Mouse (Mus musculus) liver, postnatal 0 days (tissue): Measurements from ENCODE around the gene Ms4a6b. TPM values are rescaled to one million over a fixed set of nuclear protein-coding genes. Genes with fewer than 3 reads are reported as not detected.
"Not testable (repeated sequence)": the region's sequence is repeated elsewhere in the genome, so short reads cannot be mapped to it uniquely, and the experiment has no call there.

Experiments used
- ATAC-seq: fragments of 200-750 bp; cut with Nextera tagmentation; 2 replicates; pipeline ENCODE4 v1.8.0; 2017; ENCODE audit warnings: mild to moderate bottlenecking, moderate library complexity
- DNase-seq: peaks from one replicate; pipeline ENCODE4 v3.0.0-alpha.2; 2016
- H3K27ac ChIP-seq: fragments of 300-500 bp; sonication (generic); 2 replicates; pipeline ENCODE4 v1.5.1; 2014; ENCODE audit warnings: antibody characterized with exemption, moderate library complexity, mild to moderate bottlenecking, low read depth
- H3K27me3 ChIP-seq: fragments of 300-500 bp; sonication (generic); 2 replicates; pipeline ENCODE4 v1.6.1; 2014; ENCODE audit warnings: low read length, control low read depth, mixed read lengths; ENCODE audit not compliant: insufficient read depth
- H3K36me3 ChIP-seq: fragments of 300-500 bp; sonication (generic); replicated peaks from 2 replicates; pipeline ENCODE4 v1.6.1; 2014; ENCODE audit warnings: mild to moderate bottlenecking, control low read depth, low read length, moderate library complexity, mixed read lengths; ENCODE audit not compliant: insufficient read depth
- H3K4me1 ChIP-seq: fragments of 300-500 bp; sonication (generic); 2 replicates; pipeline ENCODE4 v1.6.1; 2014; ENCODE audit warnings: antibody characterized with exemption, mild to moderate bottlenecking, control low read depth; ENCODE audit not compliant: insufficient read depth
- H3K4me2 ChIP-seq: fragments of 300-500 bp; sonication (generic); 2 replicates; pipeline ENCODE4 v1.6.1; 2014; ENCODE audit warnings: low read depth, mild to moderate bottlenecking, low read length, moderate library complexity, mixed read lengths
- H3K4me3 ChIP-seq: fragments of 300-500 bp; sonication (generic); 2 replicates; pipeline ENCODE4 v1.5.1; 2014; ENCODE audit warnings: low read depth, low read length
- H3K9ac ChIP-seq: fragments of 300-500 bp; sonication (generic); replicated peaks from 2 replicates; pipeline ENCODE4 v1.6.1; 2014; ENCODE audit warnings: mild to moderate bottlenecking, moderate library complexity
- H3K9me3 ChIP-seq: fragments of 300-500 bp; sonication (generic); 2 replicates; pipeline ENCODE4 v1.6.1; 2016; ENCODE audit warnings: mild to moderate bottlenecking, control low read depth, low read length, mixed read lengths
- CTCF ChIP-seq: sonication (generic); IDR thresholded peaks from 2 replicates; pipeline ENCODE4 v1.5.1; 2016; ENCODE audit warnings: antibody characterized with exemption, low read depth
- EP300 ChIP-seq: IDR thresholded peaks from 2 replicates; pipeline ENCODE4 v1.6.1; 2016; ENCODE audit warnings: antibody characterized with exemption, low read depth, mild to moderate bottlenecking
- WGBS: fragments of 180-500 bp; shearing (Covaris S2); extraction: QIAGEN DNeasy Blood & Tissue Kit; methylation state at CpG from one replicate; pipeline ENCODE4 v1.1.7; 2014; ENCODE audit not compliant: insufficient replicate concordance; 5-methylcytosine and 5-hydroxymethylcytosine counted together
- polyA plus RNA-seq: library from polyadenylated mRNA; unstranded; fragments of >200 nt; fragmentation: Nextera tagmentation; extraction: Ambion mirVana; gene quantifications from 2 replicates; pipeline ENCODE4 v1.2.1, GENCODE M21; 2015

Gene Ms4a6b
- polyA plus RNA-seq, 1 experiment from 2014 or later, result 3.2 TPM

DNA sequence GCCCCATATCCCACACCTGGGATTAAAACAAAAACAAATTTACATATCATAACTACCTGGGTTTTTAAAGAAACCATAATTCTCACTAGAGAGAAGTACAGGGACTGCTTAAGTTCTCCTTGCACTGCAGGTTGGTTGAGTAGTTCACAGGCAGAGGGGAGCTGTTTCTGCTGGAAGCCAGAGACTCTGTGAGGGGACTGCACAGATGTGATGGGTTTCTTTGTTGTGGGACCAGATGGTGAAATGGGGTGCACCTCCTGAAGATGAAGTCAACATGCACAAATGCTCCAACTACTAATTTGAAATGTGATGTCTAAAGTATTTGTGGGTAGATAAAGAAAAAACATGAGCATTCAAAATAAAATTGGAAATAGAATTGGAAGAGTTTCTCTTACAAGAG lies 31.6 kb downstream of the Ms4a6b start:
- no peaks in the 10 kb centered on the region for H3K9me3 ChIP-seq
- no peak for DNase-seq
- H3K9ac ChIP-seq, result no peak overlapping the region
- no peak overlapping the region for H3K4me2 ChIP-seq
- H3K36me3 ChIP-seq, result no peaks in the 10 kb centered on the region
- ATAC-seq, result no peak
- TF ChIP-seq CTCF (no peak), EP300 (no peak)
- no peaks in the 10 kb centered on the region for H3K4me1 ChIP-seq
- H3K27me3 ChIP-seq, result no peaks in the 10 kb centered on the region
- no peak overlapping the region for H3K4me3 ChIP-seq
- no peak overlapping the region for H3K27ac ChIP-seq

DNA sequence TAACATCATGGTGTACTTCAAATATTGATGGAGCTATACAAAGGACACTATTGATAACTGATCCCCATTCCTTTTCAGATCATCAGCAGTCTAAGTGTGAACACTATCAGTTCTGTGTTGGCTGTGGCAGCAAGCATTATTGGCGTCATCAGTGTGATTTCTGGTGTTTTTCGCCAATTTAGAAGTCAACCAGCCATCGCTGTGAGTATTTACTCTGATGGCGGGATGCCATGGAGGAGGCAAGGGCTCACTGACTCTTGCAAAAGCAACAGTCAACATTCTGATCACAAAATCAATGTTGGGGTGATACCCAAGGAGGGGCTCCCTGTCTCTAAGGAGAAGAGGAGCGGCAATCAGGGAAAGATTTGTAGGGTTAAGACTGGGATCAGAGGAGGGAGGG lies 38.4 kb downstream of the Ms4a6b start:
- DNase-seq, result peak; percentile 54
- H3K4me1 ChIP-seq, result no peaks in the 10 kb centered on the region
- no peak overlapping the region for H3K4me3 ChIP-seq
- TF ChIP-seq EP300 (no peak), CTCF (no peak)
- WGBS, result 70% methylated on average over 5 of the region's 5 CpGs
- H3K4me2 ChIP-seq, result no peak overlapping the region
- no peaks in the 10 kb centered on the region for H3K27me3 ChIP-seq
- no peaks in the 10 kb centered on the region for H3K36me3 ChIP-seq
- H3K9me3 ChIP-seq, result no peaks in the 10 kb centered on the region
- H3K27ac ChIP-seq, result no peak overlapping the region
- H3K9ac ChIP-seq, result no peak overlapping the region
- no peak; the same call in 1 of the 2 replicates for ATAC-seq

DNA sequence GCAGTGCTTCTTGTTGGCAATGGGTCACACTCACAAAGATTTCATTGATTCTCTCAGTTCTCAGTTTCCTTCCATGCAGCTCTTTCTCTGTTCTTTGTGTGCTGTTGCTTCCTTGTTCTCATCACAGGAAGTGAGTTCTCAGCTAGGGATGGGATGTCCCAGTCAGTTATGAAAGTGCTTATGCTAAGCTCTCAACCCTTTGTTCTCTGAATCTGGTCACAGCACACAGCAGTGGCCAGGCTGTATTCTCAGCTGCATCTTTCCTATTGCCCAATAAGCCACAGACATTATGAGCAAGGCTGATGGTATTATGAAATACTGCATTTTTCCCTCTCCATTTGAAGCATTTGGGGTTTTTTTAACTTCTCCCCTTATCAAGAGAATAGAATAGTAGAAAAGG lies 43.2 kb downstream of the Ms4a6b start:
- not testable (repeated sequence) for H3K27me3 ChIP-seq, H3K9me3 ChIP-seq, DNase-seq, H3K9ac ChIP-seq, H3K4me3 ChIP-seq, H3K36me3 ChIP-seq, H3K27ac ChIP-seq, H3K4me1 ChIP-seq, H3K4me2 ChIP-seq
- peak; percentile 38; the same call in 1 of the 2 replicates for ATAC-seq

DNA sequence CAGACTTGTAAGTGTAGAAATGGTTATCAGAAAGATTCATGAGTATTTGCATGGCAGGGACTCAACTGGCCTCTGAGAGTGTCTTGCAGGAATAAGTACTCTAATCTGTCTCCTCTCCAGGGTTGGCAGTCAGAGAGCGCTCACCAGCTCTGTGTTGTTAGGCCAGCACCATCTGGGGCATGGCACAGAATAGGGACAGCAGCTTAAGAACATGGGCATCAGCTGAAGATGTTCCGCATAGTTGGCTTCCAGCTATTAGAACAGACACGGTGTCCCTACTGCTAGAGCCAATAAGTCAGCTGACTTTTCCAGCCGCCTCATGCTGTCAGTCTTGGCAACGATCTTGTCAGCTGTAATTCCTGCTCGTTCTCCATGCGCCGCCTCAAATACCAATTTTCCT lies 58.7 kb downstream of the Ms4a6b start:
- no peak overlapping the region for H3K9ac ChIP-seq
- ATAC-seq (no peak), DNase-seq (no peak)
- 82% methylated on average over 8 of the region's 8 CpGs for WGBS
- H3K27me3 ChIP-seq, result no peaks in the 10 kb centered on the region
- H3K36me3 ChIP-seq, result no peaks in the 10 kb centered on the region
- H3K9me3 ChIP-seq, result no peaks in the 10 kb centered on the region
- TF ChIP-seq CTCF (no peak), EP300 (no peak)
- no peak overlapping the region for H3K4me2 ChIP-seq
- H3K4me1 ChIP-seq, result no peaks in the 10 kb centered on the region
- no peak overlapping the region for H3K4me3 ChIP-seq
- no peak overlapping the region for H3K27ac ChIP-seq

Other genes starting within 250 kb of the Ms4a6b start
- gene Ms4a5, start 232.6 kb upstream of the Ms4a6b start, polyA plus RNA-seq, result not detected in 2 replicates
- 0.02 TPM in 1 of 2 replicates, not detected in the other for gene Ms4a14, start 202.1 kb upstream of the Ms4a6b start, polyA plus RNA-seq
- gene Ms4a7, start 180.4 kb upstream of the Ms4a6b start, polyA plus RNA-seq, result 2.9 and 3.5 TPM in 2 replicates
- 2.8 and 3.2 TPM in 2 replicates for gene Ms4a4a, start 141.0 kb upstream of the Ms4a6b start, polyA plus RNA-seq
- gene Ms4a4c, start 111.7 kb upstream of the Ms4a6b start, polyA plus RNA-seq, result 2.1 and 2.5 TPM in 2 replicates
- gene Ms4a4b, start 73.0 kb upstream of the Ms4a6b start, polyA plus RNA-seq, result 1.8 and 2.3 TPM in 2 replicates
- 13.1 and 13.4 TPM in 2 replicates for gene Ms4a6c, start 47.1 kb upstream of the Ms4a6b start, polyA plus RNA-seq
- 1.6 and 2.1 TPM in 2 replicates for gene Gm8369, start 30.6 kb upstream of the Ms4a6b start, polyA plus RNA-seq
- 1.5 and 1.7 TPM in 2 replicates for gene Ms4a4d, start 20.3 kb downstream of the Ms4a6b start, polyA plus RNA-seq
- gene Ms4a6d, start 88.3 kb downstream of the Ms4a6b start, polyA plus RNA-seq, result 8.8 and 9.0 TPM in 2 replicates
- gene Ms4a2, start 107.2 kb downstream of the Ms4a6b start, polyA plus RNA-seq, result 0.86 and 0.90 TPM in 2 replicates
- gene Ms4a3, start 124.3 kb downstream of the Ms4a6b start, polyA plus RNA-seq, result 37.6 and 38.0 TPM in 2 replicates
- gene Oosp2, start 144.0 kb downstream of the Ms4a6b start, polyA plus RNA-seq, result 0.19 TPM in 1 of 2 replicates, not detected in the other
- 0.26 and 0.54 TPM in 2 replicates for gene Oosp1, start 174.6 kb downstream of the Ms4a6b start, polyA plus RNA-seq
- gene Oosp3, start 180.5 kb downstream of the Ms4a6b start, polyA plus RNA-seq, result not detected in 2 replicates
- not detected in 2 replicates for gene Gif, start 231.0 kb downstream of the Ms4a6b start, polyA plus RNA-seq